Comparison of ENCODE assay signal across 1 mouse cellular context in the genomic region with DNA sequence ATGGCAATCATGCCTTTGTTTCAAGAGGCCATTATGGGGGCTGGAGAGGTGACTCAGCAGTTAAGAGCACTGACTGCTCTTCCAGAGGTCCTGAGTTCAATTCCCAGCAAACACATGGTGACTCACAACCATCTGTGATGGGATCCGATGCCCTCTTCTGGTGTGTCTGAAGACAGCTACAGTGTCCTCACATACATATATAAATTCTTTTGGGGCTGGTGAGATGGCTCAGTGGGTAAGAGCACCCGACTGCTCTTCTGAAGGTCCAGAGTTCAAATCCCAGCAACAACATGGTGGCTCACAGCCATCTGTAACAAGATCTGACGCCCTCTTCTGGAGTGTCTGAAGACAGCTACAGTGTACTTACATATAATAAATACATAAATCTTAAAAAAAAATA. TPM values are rescaled to one million over a fixed set of nuclear protein-coding genes. Genes with fewer than 3 reads are reported as not detected.
"Had no signal": no experiment of that assay in that cellular context is flagged by ENCODE, and none has a peak within 500 bp of the region (broad histone marks: within the 10 kb centered on the region; RNA-seq: fewer than 3 reads in every experiment).

No protein-coding gene starts in this region.

RNA-seq across cellular contexts. Expression of a gene that starts 45.1 kb away (rescaled TPM):
- polyA plus RNA-seq: spleen, adult 2 months had no signal
